Mouse (Mus musculus) heart, embryonic 11.5 days (tissue): ENCODE measurements around the gene Ywhag. TPM values are rescaled to one million over a fixed set of nuclear protein-coding genes. Genes with fewer than 3 reads are reported as not detected.

ENCODE experiments used
- ATAC-seq: fragments of 200-750 bp; cut with Nextera tagmentation; replicated peaks from 2 replicates; pipeline ENCODE4 v1.8.0; 2017; ENCODE audit warnings: moderate library complexity; ENCODE audit not compliant: insufficient number of reproducible peaks, low FRiP score, low TSS enrichment
- H3K27ac ChIP-seq: fragments of 300-500 bp; sonication (generic); 2 replicates; pipeline ENCODE4 v1.5.1; 2014; ENCODE audit warnings: mild to moderate bottlenecking, low read depth, low read length
- H3K27me3 ChIP-seq: fragments of 300-500 bp; sonication (generic); 2 replicates; pipeline ENCODE4 v1.6.1; 2014; ENCODE audit warnings: mild to moderate bottlenecking, low read length, mixed read lengths; ENCODE audit not compliant: control insufficient read depth, insufficient read depth
- H3K36me3 ChIP-seq: fragments of 300-500 bp; sonication (generic); 2 replicates; pipeline ENCODE4 v1.6.1; 2014; ENCODE audit warnings: mild to moderate bottlenecking, low read length, moderate library complexity, mixed read lengths; ENCODE audit not compliant: control insufficient read depth, insufficient read depth
- H3K4me1 ChIP-seq: fragments of 300-500 bp; sonication (generic); 2 replicates; pipeline ENCODE4 v1.6.1; 2014; ENCODE audit warnings: low read length; ENCODE audit not compliant: control insufficient read depth, insufficient read depth
- H3K4me2 ChIP-seq: fragments of 300-500 bp; sonication (generic); 2 replicates; pipeline ENCODE4 v1.6.1; 2014; ENCODE audit warnings: mild to moderate bottlenecking, moderate library complexity
- H3K4me3 ChIP-seq: fragments of 300-500 bp; sonication (generic); 2 replicates; pipeline ENCODE4 v1.5.1; 2014; ENCODE audit warnings: low read depth, low read length
- H3K9ac ChIP-seq: fragments of 300-500 bp; sonication (generic); 2 replicates; pipeline ENCODE4 v1.6.1; 2014; ENCODE audit warnings: mild to moderate bottlenecking, low read depth, low read length, moderate library complexity
- H3K9me3 ChIP-seq: fragments of 300-500 bp; sonication (generic); replicated peaks from 2 replicates; pipeline ENCODE4 v1.6.1; 2016; ENCODE audit warnings: low read length; ENCODE audit not compliant: control insufficient read depth
- WGBS: fragments of 180-500 bp; shearing (Covaris S2); extraction: QIAGEN DNeasy Blood & Tissue Kit; methylation state at CpG from one replicate; pipeline ENCODE4 v1.1.7; 2014; ENCODE audit not compliant: insufficient replicate concordance; 5-methylcytosine and 5-hydroxymethylcytosine counted together
- polyA plus RNA-seq: library from polyadenylated mRNA; unstranded; fragments of >200 nt; fragmentation: Nextera tagmentation; extraction: Ambion mirVana; gene quantifications from 2 replicates; pipeline ENCODE4 v1.2.1, GENCODE M21; 2014

The Ywhag gene
- polyA plus RNA-seq, 1 experiment from 2014 or later: 103 TPM

- no peaks in the 10 kb centered on the region for H3K9me3 ChIP-seq
- no peak overlapping the region for H3K4me3 ChIP-seq
- no peak for ATAC-seq
- H3K9ac ChIP-seq: no peak overlapping the region
- no peaks in the 10 kb centered on the region for H3K27me3 ChIP-seq
- no peak overlapping the region for H3K4me2 ChIP-seq
- peaks cover 15% of the 10 kb centered on the region for H3K36me3 ChIP-seq
- peaks cover 9% of the 10 kb centered on the region; the same call in 1 of the 2 replicates for H3K4me1 ChIP-seq
- peak overlapping the region; percentile 46; the same call in 1 of the 2 replicates for H3K27ac ChIP-seq
- WGBS: 56% methylated on average over 8 of the region's 8 CpGs
Observed at GRCm38 (mm10) chr5:135905320-135906225, 28.8 kb downstream of the Ywhag start.

DNA sequence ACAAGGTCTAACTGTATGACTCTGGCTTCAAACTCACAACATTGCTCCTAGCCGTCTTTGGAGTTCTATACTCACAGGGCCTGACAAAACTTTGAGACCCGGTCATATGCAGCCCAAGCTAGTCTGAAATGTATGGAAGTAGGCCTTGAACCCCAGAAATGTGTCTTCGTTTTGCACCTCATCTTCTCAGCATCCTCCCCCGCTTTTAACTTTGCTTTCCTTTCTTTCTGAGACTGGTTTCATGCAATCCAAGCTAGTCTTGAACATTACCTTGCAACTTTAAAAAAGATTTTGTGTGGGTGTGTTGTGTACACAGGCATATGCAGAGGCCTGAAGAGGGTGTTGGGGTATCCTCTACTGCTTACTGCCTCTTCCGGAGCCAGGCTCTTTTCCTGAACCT, 30.2 kb downstream of the Ywhag start:
- 62% methylated on average over 5 of the region's 5 CpGs for WGBS
- Histone ChIP-seq H3K9ac (no peak overlapping the region), H3K4me1 (peaks cover 9% of the 10 kb centered on the region; the same call in 1 of the 2 replicates), H3K36me3 (peaks cover 6% of the 10 kb centered on the region; the same call in 1 of the 2 replicates), H3K4me2 (peak overlapping the region; percentile 81), H3K27ac (peak overlapping the region; percentile 74; the same call in 1 of the 2 replicates), H3K27me3 (no peaks in the 10 kb centered on the region), H3K9me3 (no peaks in the 10 kb centered on the region), H3K4me3 (no peak overlapping the region)
- ATAC-seq: no peak

DNA sequence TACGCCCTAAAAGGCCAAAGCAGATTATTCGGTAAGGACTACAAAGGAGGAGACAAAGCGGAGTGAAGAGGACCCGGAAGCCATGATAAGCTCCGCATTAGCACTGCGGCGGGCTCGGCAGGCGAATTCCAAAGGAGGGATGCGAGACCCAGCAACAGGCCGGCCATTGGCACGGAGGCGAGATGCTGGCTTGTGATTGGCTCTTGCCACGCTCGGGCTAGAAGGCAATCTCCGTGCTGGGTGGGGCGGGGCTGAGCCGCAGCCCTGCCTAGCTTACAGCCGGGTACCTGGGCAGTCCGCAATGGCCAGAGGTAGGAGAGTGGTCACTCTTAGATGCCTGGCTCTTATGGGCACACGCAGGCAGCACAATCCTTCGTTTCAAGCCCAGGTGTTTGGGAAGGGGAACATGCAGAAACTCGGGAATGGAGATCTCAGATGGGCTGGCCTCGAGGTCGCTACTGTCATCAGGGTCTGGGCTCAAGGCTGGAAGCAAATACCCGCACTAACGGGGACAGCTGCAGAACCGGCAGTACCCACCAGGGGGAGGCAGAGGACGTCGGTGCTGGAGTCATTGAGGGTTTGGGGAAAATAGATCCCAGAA, 30.8 kb downstream of the Ywhag start:
- peak overlapping the region; percentile 74 for H3K27ac ChIP-seq
- peak overlapping the region; percentile 70 for H3K9ac ChIP-seq
- no peaks in the 10 kb centered on the region for H3K27me3 ChIP-seq
- H3K9me3 ChIP-seq: no peaks in the 10 kb centered on the region
- peaks cover 9% of the 10 kb centered on the region; the same call in 1 of the 2 replicates for H3K4me1 ChIP-seq
- H3K36me3 ChIP-seq: peaks cover 3% of the 10 kb centered on the region; the same call in 1 of the 2 replicates
- peak overlapping the region; percentile 41 for H3K4me3 ChIP-seq
- peak overlapping the region; percentile 81 for H3K4me2 ChIP-seq
- ATAC-seq: peak; percentile 86
- WGBS: under 1% methylated on average over 30 of the region's 30 CpGs

DNA sequence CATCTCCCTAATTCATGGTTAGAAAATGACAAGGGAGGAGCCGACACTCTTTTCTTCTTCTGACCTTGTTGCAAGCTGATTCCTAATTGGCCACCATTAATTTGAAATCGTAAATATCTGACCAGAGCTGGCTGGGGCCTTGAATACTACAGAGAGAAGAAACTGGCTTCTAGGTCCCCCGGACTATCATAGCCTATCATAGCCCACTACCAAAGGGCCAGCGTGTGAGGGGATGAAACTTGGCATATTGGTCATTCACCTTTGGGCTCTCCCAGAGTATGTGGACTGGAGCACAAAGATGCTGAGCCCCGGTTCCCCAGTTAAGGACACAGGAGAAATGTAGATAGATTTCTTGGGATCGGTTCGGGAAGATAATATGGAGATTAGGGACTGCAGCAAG, 31.4 kb downstream of the Ywhag start:
- peak overlapping the region; percentile 66; the same call in 1 of the 2 replicates for H3K27ac ChIP-seq
- peak overlapping the region; percentile 81 for H3K4me2 ChIP-seq
- H3K9me3 ChIP-seq: no peaks in the 10 kb centered on the region
- peak overlapping the region; percentile 70 for H3K9ac ChIP-seq
- no peaks in the 10 kb centered on the region for H3K27me3 ChIP-seq
- H3K4me3 ChIP-seq: peak overlapping the region; percentile 41
- 29% methylated on average over 7 of the region's 7 CpGs for WGBS
- peaks cover under 1% of the 10 kb centered on the region; the same call in 1 of the 2 replicates for H3K36me3 ChIP-seq
- ATAC-seq: 0 out of 2 replicates have a peak, but pooled peaks have one; percentile 7
- H3K4me1 ChIP-seq: peaks cover 9% of the 10 kb centered on the region; the same call in 1 of the 2 replicates

DNA sequence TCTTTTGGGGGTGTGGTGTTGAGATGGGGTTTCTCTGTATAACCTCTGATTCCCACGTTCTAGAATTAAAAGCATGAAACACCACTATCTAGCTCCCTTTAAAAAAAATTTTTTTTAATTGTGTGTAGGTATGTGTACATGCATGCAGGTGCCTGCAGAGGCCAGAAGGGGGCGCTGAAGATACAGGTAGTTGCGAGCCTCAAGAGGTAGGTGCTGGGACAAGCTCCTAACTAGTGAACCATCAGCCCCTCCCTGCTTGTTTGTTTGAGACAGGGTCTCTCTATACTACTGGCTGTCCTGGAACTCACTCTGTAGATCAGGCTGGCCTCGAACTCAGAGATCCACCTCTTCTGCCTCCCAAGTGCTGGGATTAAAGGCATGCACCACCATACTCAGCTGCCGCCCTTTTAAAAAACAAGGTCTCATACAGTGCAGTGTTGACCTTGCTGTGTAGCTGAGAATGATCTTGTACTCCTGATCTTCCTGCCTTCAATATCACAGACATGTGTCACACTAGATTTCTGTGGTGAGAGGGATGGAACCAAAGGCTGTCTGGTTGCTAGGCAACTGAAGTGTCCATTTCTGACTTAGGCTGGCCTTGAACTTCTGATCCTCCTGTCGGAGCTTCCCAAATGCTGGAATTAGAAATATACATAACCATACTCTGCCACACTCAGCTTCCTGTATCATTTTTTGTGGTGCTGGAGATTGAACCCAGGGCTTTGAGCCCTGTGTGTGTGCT, 32.9 kb downstream of the Ywhag start:
- 61% methylated on average over 6 of the region's 6 CpGs for WGBS
- H3K4me1 ChIP-seq: peaks cover 9% of the 10 kb centered on the region; the same call in 1 of the 2 replicates
- ATAC-seq: no peak

DNA sequence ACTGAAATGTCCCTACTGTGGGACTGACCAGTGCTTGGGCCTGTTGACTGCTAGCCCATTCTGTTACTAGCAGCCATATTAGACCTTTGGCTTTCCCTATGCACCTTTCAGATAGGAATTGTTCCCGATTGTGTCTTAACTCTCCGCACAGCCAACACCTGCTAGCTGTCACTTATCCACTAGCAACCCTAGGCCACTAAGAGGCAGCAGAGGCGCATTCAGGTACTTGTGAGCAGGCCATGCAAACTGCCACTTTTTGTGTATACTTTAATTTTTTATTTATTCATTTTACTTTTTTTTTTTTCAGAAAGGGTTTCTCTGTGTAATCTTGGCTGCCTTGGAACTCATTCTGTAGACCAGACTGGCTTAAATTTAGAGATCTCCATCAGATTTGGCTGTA, 33.7 kb downstream of the Ywhag start:
- no peak overlapping the region for H3K4me3 ChIP-seq
- no peaks in the 10 kb centered on the region for H3K9me3 ChIP-seq
- H3K27me3 ChIP-seq: no peaks in the 10 kb centered on the region
- no peak overlapping the region for H3K4me2 ChIP-seq
- H3K36me3 ChIP-seq: no peaks in the 10 kb centered on the region
- no peak for ATAC-seq
- H3K27ac ChIP-seq: no peak overlapping the region
- H3K9ac ChIP-seq: no peak overlapping the region
- H3K4me1 ChIP-seq: peaks cover 5% of the 10 kb centered on the region; the same call in 1 of the 2 replicates
- WGBS: 78% methylated on average over 3 of the region's 3 CpGs

More for the DNA sequence above, 32.9 kb downstream of the Ywhag start:
- Histone ChIP-seq H3K27ac (no peak overlapping the region), H3K4me2 (no peak overlapping the region), H3K4me3 (no peak overlapping the region), H3K9ac (no peak overlapping the region), H3K36me3 (no peaks in the 10 kb centered on the region), H3K9me3 (no peaks in the 10 kb centered on the region), H3K27me3 (no peaks in the 10 kb centered on the region)

DNA sequence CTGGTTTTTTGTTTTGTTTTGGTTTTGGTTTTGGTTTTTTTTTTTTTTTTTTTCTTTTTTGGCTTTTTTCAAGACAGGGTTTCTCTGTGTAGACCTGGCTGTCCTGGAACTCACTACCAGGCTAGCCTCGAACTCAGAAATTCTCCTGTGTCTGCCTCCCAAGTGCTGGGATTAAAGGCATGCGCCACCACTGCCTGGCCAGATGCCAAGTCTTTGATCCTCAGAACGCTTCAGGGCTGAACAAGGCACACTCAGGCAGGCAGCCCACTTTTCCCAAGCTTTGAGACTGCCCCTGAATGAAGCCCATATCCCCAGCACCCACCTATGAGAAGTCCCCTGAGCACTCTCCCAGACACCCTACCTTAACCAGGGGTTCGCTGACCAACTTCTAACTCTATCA, 34.6 kb downstream of the Ywhag start:
- H3K27ac ChIP-seq: no peak overlapping the region
- no peaks in the 10 kb centered on the region for H3K36me3 ChIP-seq
- H3K4me3 ChIP-seq: no peak overlapping the region
- 50% methylated on average over 4 of the region's 4 CpGs for WGBS
- H3K27me3 ChIP-seq: no peaks in the 10 kb centered on the region
- H3K4me1 ChIP-seq: peaks cover 4% of the 10 kb centered on the region; the same call in 1 of the 2 replicates
- ATAC-seq: no peak
- no peak overlapping the region for H3K4me2 ChIP-seq
- H3K9me3 ChIP-seq: no peaks in the 10 kb centered on the region
- H3K9ac ChIP-seq: no peak overlapping the region

GRCm38 (mm10) chr5:135898995-135899394, 35.4 kb downstream of the Ywhag start:
- Histone ChIP-seq H3K4me3 (no peak overlapping the region), H3K9me3 (no peaks in the 10 kb centered on the region), H3K4me1 (peaks cover 2% of the 10 kb centered on the region; the same call in 1 of the 2 replicates), H3K27me3 (no peaks in the 10 kb centered on the region), H3K9ac (no peak overlapping the region), H3K4me2 (no peak overlapping the region), H3K36me3 (no peaks in the 10 kb centered on the region), H3K27ac (no peak overlapping the region)
- no peak for ATAC-seq
- 77% methylated on average over 4 of the region's 4 CpGs for WGBS
